Mouse (Mus musculus): Measurements from ENCODE around the gene Daam1.

The Daam1 gene

GRCm38 (mm10) chr12:71975626-71976025 is 144.7 kb downstream of the Daam1 start:
- no peak for DNase-seq

GRCm38 (mm10) chr12:71976361-71976960 is 145.6 kb downstream of the Daam1 start:
- DNase-seq, result no peak

- DNase-seq, result no peak
These were observed 146.5 kb downstream of the Daam1 start for GRCm38 (mm10) chr12:71977364-71977763.

GRCm38 (mm10) chr12:71978513-71979352 is 147.9 kb downstream of the Daam1 start:
- DNase-seq, result no peak

GRCm38 (mm10) chr12:71980166-71980565 is 149.3 kb downstream of the Daam1 start:
- no peak for DNase-seq

GRCm38 (mm10) chr12:71980746-71981145 is 149.9 kb downstream of the Daam1 start:
- no peak for DNase-seq

- no peak for DNase-seq
These were observed 150.4 kb downstream of the Daam1 start for GRCm38 (mm10) chr12:71981250-71981649.

GRCm38 (mm10) chr12:71981791-71982190 is 150.9 kb downstream of the Daam1 start:
- DNase-seq, result no peak

- no peak for DNase-seq
These were observed 152.3 kb downstream of the Daam1 start for GRCm38 (mm10) chr12:71983102-71983715.

- no peak for DNase-seq
These were observed 156.3 kb downstream of the Daam1 start for GRCm38 (mm10) chr12:71987161-71987560.

GRCm38 (mm10) chr12:71987885-71988284 is 157.0 kb downstream of the Daam1 start:
- DNase-seq, result no peak

GRCm38 (mm10) chr12:71989596-71989995 is 158.7 kb downstream of the Daam1 start:
- no peak for DNase-seq

GRCm38 (mm10) chr12:71992599-71993210 is 161.8 kb downstream of the Daam1 start:
- DNase-seq, result no peak

- DNase-seq, result no peak
These were observed 165.0 kb downstream of the Daam1 start for GRCm38 (mm10) chr12:71995831-71996230.

- DNase-seq, result no peak
These were observed 166.0 kb downstream of the Daam1 start for GRCm38 (mm10) chr12:71996920-71997319.

- DNase-seq, result no peak
These were observed 166.5 kb downstream of the Daam1 start for GRCm38 (mm10) chr12:71997364-71997763.

GRCm38 (mm10) chr12:71998653-71999052 is 167.8 kb downstream of the Daam1 start:
- DNase-seq, result peak; percentile 60

- DNase-seq, result no peak
These were observed 168.8 kb downstream of the Daam1 start for GRCm38 (mm10) chr12:71999671-72000070.

GRCm38 (mm10) chr12:72001811-72002210 is 170.9 kb downstream of the Daam1 start:
- no peak for DNase-seq

- no peak for DNase-seq
These were observed 174.4 kb downstream of the Daam1 start for GRCm38 (mm10) chr12:72005307-72005706.

- no peak for DNase-seq
These were observed 176.8 kb downstream of the Daam1 start for GRCm38 (mm10) chr12:72007656-72008055.

- no peak for DNase-seq
These were observed 178.4 kb downstream of the Daam1 start for GRCm38 (mm10) chr12:72009051-72009902.

GRCm38 (mm10) chr12:72011404-72011803 is 180.5 kb downstream of the Daam1 start:
- DNase-seq, result no peak
